Mouse (Mus musculus) megakaryocyte, embryonic 14.5 days (primary cell): ENCODE measurements around the gene Arhgap4.

Experiments used
- FLI1 ChIP-seq: IDR thresholded peaks from 2 replicates; pipeline ENCODE4 v1.6.1; 2012; ENCODE audit warnings: low read length, inconsistent platforms, mixed read lengths
- GATA1 ChIP-seq: IDR thresholded peaks from 3 replicates; pipeline ENCODE4 v1.6.1; 2012; ENCODE audit warnings: mixed read lengths, low read length, inconsistent platforms, borderline replicate concordance

- TF ChIP-seq GATA1 = no peak
- no peak for TF ChIP-seq FLI1
Observed at GRCm38 (mm10) chrX:73964363-73964762, 42.7 kb upstream of the Arhgap4 start.
